Mouse (Mus musculus) hematopoietic stem cell, adult 5-6 weeks (primary cell): ENCODE measurements at regions not wholly inside any gene's neighbourhood (a gene's known extent, or its start where the extent isn't known, plus 50 kb on each side); places are given as distances from the start of the nearest gene placed in this dataset.

Source experiments
- ATAC-seq, 2 experiments: fragments of 125-278 bp in 1 of 2; replicated peaks in 1 of 2; 2 replicates each; pipeline ENCODE4 v1.8.0; 2016 to 2017; ENCODE audit warnings: inconsistent platforms in 2 of 2, mild to moderate bottlenecking in 2 of 2, moderate number of reproducible peaks in 2 of 2, low read depth in 1 of 2, moderate TSS enrichment in 1 of 2; ENCODE audit not compliant: low FRiP score in 2 of 2, poor library complexity in 2 of 2, severe bottlenecking in 2 of 2, insufficient read depth in 1 of 2, low TSS enrichment in 1 of 2

DNA sequence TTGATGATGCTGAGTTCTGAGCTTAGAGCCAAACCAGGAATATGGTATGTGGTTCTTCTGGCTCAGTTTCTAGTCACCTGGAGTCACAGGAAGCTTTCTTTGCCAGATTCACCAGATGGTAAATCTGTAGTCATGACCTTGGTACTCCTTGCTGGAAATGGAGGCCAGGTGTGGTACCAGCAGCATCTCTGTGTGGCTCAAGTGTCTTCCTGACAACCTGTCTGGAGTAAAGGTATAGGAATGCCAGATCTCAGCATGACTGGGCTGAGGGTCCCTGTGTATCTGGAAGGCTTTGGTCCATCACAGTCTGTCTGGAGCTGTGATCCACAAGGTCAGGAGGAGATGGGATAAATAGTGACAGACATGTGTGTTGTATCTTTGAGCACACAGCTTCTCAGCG lies 88.0 kb upstream of the Kcnj15 start:
- no peak for ATAC-seq

DNA sequence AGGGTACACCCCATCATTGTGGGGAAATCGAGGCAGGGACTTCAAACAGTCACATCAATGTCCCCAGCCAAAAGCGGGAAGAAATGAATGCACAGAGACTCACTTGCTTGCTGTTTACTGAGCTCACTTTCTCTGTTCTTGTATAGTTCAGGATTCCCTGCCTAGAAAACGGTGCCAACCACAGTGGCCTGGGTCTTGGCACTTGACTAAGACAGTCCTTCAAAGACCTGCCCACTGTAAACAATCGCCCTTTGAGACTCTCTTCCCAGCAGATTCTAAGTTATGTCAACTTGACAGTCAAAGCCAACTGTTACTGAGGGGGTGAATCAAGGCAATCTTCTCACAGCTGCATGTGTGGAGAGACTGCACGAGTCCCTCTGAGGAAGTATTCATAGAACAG lies 76.8 kb upstream of the Kcnj15 start:
- no peak for ATAC-seq

DNA sequence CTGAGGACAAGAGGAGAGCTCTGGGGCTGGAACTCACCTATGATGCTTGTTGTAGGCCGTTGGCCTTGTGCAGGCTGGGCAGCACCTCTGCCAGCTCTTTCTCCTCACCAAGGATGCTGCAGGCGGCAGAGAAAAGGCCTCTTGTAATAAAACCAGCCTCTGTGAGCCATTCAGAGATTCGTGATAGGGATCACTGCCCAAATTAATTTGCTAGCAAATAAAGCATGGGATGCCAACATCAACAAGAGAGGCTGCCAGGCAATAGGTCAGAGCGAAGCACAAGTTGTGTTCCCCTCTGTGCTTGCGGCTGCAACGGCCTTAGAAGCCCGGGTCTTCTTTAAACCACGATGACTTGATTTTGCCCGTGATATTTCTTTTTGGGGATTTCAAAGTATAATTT lies 72.0 kb upstream of the Kcnj15 start:
- no peak for ATAC-seq

DNA sequence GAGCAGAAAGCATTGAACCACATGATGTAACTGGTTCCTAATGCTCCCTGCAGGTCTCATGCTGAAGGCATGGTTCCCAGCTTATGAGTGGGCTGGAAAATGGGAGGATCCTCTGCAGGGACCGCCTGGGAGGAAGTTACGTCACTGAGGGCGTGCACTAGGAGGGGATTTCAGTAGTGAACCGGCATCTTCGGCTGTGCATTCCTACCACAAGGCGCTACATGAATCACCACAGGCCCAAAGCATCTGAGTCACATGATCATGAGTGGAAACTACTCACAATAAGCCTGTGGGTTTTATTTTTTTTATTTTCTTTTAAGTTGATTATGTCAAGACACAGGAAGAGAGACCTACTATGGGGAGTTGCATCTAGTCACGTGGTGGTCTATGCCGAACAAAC lies 68.2 kb upstream of the Kcnj15 start:
- peak in 1 of 2 experiments; percentile 32; a peak in 1 of 4 replicates for ATAC-seq

DNA sequence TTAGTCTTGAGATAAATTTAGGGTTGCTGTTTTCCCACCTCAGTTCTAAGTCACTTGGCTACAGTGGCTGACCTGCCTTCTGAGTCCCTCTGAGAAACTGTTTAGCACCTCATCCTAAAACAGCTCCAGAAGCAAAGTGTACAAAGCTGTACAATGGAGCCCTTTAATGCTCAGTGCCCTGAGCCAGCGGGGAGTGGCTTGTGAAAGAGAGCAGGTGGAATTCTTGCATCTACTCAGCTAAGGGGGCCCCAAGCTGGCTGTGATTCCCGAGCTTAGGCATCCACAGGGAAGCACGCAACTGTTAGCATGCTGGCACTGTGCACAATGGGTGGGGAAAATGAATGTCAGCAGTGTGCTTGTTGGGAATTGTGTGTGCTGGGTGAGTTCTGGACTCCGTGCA lies 63.2 kb upstream of the Kcnj15 start:
- no peak for ATAC-seq

DNA sequence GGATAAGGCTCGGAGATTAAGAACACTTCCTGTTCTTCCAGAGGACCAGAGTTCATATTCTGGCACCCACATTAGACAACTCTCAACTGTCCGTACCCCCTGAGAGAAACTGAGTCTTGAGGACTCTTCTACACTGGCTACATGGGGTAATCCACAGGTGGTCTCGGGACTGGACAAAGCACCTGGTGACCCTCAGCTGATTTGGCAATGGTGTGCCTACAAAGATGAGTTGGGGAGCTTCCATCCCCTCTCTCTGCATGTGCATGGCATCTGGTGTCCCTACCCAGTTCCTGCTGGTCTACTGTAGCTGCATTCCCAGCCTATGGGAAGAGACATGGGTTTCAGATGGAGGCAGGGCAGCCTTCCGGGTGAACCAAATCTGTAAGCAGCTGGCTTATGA lies 61.2 kb upstream of the Kcnj15 start:
- ATAC-seq: no peak

DNA sequence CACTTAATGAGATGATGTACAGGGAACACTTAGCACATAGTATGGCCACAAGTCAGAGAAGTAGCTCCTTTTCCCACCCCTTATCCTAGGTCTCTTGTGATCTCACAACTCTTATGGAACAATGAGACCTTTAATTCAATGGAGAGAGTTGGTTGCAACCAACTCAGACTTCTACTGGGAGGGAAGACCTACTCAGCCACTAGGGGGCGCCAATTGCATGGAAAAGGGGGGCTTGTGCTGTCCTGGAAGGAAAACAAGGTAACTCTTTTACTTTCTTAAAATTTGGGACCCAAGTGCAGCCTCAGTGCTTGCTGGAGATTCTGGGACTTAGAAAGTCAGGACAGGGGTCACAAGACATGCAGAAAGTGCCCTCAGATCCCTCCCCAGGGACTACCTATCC lies 60.7 kb upstream of the Kcnj15 start:
- peak; percentile 42 to 52; a peak in 2 of 4 replicates for ATAC-seq

DNA sequence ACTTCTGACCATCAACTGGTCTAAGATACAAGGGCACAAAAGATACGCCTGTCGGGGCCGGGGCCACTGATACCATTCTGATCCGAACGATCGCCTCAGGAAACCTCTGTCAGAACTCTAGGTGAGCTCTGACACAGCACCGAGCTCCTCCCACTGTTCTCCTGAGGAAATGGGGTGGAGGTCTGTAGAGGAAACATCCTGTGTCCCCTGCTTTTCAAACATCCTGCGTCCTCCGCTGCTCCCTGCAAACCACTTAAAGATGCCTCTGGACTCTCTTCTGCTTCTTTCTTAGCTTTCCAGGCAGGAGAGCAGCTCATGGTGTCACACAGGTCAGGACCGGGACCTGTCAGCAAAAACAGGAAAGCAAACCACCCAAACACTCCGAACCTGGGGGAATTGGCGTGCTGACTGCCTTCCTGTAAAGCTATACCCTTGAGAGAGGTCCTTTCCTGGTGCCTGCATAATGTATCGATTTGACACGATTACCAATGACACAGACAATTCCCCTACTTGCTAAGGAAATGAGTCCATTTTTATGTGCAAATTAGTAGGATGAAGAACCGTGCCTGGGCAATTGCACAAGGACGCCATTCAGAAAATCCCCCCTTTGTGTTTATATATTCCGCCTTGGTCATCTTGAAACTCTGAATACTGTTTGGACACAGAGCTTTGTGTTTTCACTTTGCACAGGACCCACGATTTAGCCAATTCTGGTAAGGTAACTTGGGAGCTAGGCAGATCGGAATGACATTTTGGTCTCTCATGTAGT lies 58.4 kb upstream of the Kcnj15 start:
- no peak for ATAC-seq

DNA sequence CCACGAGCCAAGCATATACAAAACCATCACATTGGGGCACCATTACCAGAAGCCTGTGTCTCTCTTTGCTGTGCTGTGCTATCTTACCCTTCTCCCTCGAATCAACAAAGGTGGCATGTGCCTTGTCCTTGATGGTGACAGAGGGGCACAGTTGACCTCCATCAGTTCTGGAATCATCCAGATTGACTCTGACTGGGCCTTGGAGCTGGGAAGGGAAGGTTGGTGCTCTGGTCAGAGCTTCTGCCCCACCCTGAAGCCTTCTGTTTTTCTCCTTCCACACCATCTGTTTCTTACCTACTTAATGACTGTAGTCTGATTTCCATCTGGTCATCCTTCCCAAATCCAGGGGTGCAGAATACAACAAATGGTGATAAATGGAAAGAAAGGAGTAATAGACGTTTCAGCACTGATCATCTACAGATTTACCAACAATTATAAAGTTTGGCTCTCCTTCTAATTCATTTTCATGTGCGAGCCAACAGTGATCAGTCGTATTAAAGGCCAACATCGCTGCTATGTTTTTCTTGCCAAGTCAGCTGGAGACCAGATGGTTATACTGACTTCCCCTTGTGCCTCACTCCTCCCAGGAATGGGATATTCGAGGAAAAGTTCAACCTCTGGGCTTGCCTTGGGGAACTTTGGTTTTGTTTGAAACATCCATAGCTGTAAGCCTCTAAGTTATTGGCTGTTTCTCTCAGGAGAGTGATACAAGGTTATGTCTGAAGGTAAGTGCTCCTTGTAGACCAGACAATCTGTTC lies 55.1 kb upstream of the Kcnj15 start:
- ATAC-seq: no peak

DNA sequence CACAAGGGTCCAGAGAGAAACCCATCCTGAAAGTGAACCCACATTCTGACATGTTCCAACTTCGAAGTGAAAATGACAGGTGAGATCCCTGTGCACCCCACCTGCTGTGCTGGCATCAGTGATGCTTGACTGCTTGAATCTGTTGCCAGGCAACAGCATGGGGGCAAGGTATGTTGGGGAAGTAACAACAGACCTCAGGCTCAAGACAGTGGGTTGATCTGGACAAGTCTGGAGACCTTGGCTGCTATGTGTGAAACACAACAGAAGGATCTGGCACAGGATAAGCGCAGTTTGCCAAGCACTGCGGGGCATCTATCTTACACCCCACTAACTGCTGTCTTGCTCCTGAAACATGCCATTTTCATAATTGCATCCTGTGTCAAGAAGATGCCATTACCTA lies 54.3 kb upstream of the Kcnj15 start:
- no peak for ATAC-seq

DNA sequence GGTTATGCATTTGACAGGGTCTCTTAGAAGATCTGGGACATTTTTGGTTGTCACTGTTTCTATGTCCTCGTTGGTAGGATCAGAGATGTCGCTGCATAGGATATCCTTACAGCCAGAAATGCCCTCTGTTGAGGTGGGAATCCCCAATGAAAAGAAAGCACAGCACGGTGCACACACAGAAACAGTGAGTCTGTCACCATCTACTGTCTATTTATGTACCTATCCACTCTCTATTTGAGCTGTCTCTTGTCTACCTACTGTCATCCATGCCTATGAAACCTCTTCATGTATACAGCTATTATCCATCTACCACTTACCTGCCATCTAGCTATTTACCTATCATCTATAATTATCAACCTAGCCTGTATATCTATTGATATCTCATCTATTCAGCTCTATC lies 53.6 kb upstream of the Kcnj15 start:
- no peak for ATAC-seq

DNA sequence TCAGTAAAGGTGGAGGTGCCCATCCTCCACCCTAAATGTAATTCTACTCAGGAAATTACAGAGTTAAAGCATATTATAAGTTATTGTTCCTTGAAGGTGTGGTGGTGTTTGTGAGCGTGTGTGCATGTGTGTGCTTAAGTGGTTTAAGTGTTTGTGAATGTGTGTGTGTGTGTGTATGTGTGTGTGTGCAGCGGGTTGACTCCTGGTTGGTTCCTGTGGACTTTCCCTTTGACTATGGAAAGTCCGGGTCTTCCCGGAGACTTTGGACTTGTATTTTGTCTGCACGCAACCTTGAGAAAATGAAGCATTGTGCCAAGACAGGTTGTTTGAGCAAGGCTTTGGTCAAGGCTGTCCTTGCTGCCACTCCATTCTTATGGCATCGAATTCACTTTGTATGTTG lies 52.9 kb upstream of the Kcnj15 start:
- no peak for ATAC-seq

DNA sequence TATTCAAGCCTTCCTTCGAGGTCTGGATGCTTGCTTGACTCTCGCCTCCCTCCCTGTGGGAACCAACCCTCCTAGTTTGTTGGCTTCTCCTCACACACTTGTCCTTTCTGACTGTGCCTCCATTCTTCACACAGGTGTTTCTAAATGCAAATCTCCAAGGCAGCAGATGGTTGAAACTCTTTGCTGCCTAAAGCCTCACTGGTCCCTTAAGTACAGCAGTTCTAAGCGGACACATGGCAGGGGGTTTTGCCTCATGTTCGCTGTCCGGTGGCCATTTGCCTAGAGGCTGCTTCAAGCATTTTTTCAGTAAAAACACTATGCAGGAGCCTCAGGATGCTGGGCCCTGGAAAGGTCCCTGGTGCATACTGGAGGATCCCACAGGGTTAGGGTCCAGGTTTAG lies 50.9 kb upstream of the Kcnj15 start:
- ATAC-seq: no peak

DNA sequence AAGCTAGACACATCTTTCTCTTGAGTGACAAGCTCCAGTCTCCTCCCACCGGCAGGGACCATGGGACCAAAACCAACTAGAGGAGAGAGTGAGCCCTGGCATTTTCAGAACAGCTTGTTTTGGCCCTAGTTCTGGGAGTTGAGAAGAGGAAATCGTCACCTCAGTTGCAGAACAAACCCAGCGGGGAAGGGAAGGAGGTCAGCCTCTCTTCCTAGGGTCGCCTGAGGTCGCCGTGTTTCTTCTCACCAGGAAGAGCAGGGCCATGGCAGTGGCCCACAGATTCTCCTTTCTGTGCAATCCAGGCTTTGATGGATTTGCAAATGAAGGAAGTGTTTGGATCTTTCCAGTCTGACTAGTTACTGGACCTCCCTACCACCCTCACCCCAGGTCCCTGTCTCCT lies 49.8 kb upstream of the Kcnj15 start:
- ATAC-seq: no peak
